Mouse (Mus musculus): Measurements from ENCODE around the gene Nqo1. TPM values are rescaled to one million over a fixed set of nuclear protein-coding genes. Genes with fewer than 3 reads are reported as not detected.

The Nqo1 gene
- polyA plus RNA-seq, 1 experiment from 2014 or later, result 16.5 TPM

DNA sequence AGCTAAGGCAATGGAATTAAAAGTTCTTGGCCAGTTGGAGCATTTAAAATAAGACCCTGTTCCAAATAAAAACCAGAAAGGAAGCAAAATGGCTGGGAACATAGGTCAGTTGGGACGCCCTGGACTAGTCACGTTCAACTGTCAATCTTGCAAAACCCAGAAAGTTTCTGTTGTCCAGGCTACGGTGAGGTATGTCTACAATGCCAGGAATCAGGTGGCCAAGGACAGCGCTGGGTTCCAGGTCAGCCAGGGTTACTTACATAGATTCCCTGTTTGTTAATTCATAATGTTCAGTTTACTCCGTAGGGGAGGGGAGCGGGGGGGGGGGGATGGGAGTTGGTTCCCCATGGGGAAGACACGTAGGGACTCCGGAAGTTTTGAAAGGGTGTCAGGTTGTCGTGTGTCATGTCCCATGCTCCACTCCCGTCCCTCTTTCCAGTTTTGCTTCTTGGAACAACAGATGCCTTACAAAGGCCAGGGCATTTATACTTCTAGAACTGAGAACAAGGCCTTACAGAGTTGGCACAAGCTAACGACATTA is 32.5 kb upstream of the Nqo1 start:
- no peak for ATAC-seq
- Histone ChIP-seq H3K27me3 (replicated peaks) (peaks cover 6% of the 10 kb centered on the region; the same call in 1 of the 2 replicates), H3K27ac (peak overlapping the region; percentile 99)

DNA sequence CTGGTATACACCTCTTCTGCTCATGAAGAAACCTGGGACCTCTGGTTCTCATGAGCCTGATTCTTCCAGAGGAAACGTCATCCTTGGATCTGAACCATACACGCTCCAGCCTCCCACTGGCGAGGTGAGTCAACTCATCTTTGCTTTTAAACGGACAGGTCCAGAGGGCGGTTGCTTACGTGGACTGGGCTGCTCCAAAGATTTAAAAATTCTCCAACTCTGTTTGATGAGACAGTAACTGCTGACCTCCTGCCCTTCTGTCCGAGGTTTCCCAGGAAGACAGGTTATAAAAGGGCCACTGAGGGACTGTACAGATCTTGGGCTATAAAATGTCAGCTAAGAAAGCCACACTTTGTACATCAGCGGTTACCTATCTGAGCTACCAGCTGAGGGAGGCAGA is 27.8 kb upstream of the Nqo1 start:
- Histone ChIP-seq H3K36me3 (no peaks in the 10 kb centered on the region), H3K27ac (no peak overlapping the region), H3K4me2 (no peak overlapping the region), H3K4me1 (peaks cover 10% of the 10 kb centered on the region), H3K27me3 (replicated peaks) (peaks cover 21% of the 10 kb centered on the region), H3K9ac (no peak overlapping the region), H3K9me3 (replicated peaks) (no peaks in the 10 kb centered on the region), H3K4me3 (no peak overlapping the region)
- 71% methylated on average over 8 of the region's 8 CpGs for WGBS (ENCODE audit: insufficient replicate concordance)
- ATAC-seq, result no peak

More for the DNA sequence above, 32.5 kb upstream of the Nqo1 start:
- Histone ChIP-seq H3K4me3 (peak overlapping the region; percentile 93), H3K36me3 (no peaks in the 10 kb centered on the region), H3K9ac (peak overlapping the region; percentile 97), H3K4me2 (peak overlapping the region; percentile 86), H3K4me1 (peaks cover 42% of the 10 kb centered on the region), H3K9me3 (replicated peaks) (no peaks in the 10 kb centered on the region)
- WGBS (ENCODE audit: insufficient replicate concordance), result 28% methylated on average over 11 of the region's 11 CpGs

DNA sequence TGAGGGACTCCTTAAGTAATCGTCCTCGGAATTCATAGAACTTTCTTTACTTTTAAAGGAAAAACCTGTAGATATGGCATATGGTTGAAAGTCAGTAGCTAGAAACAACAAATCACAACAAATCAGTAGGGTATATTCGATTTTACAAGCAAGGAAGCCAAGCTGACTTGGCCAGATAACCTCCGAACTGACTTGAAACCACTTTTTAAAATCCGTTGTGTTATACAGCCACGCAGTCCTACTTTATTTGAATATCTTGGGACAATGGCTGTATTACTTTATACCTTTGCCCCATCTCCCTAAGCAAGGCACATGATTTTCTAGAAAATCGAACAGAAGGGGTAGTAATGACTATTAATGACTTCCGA is 22.2 kb upstream of the Nqo1 start:
- peaks cover 14% of the 10 kb centered on the region for H3K27me3 ChIP-seq (replicated peaks)
- no peaks in the 10 kb centered on the region for H3K9me3 ChIP-seq (replicated peaks)
- H3K4me1 ChIP-seq, result peaks cover 35% of the 10 kb centered on the region
- peak overlapping the region; percentile 86 for H3K4me2 ChIP-seq
- 0 out of 2 replicates have a peak overlapping the region, but pooled peaks have one; percentile 86 for H3K9ac ChIP-seq
- ATAC-seq, result no peak
- H3K27ac ChIP-seq, result no peak overlapping the region
- H3K4me3 ChIP-seq, result peak overlapping the region; percentile 78; the same call in 1 of the 2 replicates
- WGBS (ENCODE audit: insufficient replicate concordance), result 24% methylated on average over 8 of the region's 8 CpGs
- H3K36me3 ChIP-seq, result peaks cover 32% of the 10 kb centered on the region

DNA sequence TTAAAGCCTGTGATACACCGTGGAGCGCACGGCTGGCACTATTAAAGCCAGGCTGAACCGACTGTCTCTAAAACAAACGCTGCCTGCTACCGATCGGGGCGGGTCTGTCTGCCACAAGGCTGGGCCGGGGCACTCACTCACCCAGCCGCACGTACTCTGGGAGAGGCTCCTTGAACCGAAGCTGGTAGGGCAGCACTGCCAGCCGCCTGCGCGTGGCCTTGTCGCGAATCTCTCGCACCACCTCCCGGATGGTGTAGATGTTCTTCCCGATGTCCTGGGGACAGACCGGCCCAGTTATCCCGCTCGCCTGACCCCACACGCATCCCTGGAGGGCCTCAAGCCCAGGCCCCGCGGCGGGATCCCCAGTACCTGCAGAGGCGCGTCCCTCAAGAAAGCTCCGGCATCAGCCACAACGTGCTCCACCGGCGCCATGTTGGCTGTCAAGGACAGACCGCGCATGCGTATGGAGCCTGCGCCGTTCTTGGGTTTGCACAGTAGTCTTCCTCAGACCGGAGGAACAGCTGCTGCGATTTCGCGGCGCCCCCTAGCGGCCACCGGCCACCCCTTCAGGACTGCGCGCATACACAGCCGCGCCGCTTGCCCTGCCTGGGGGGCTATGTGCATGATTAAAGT is 21.7 kb upstream of the Nqo1 start, which contains the start of gene Nob1:
Nob1 (minus strand) TSS at position 455 of the 633 bp plus-strand sequence.
- Histone ChIP-seq H3K27me3 (replicated peaks) (peaks cover 9% of the 10 kb centered on the region), H3K9ac (peak within 1 kb of the TSS; percentile 86), H3K4me1 (peaks cover 35% of the 10 kb centered on the region), H3K36me3 (peaks cover 37% of the 10 kb centered on the region), H3K4me2 (peak within 1 kb of the TSS; percentile 86), H3K27ac (peak within 1 kb of the TSS; percentile 80), H3K4me3 (peak within 1 kb of the TSS; percentile 78), H3K9me3 (replicated peaks) (no peaks in the 10 kb centered on the region)
- ATAC-seq, result peak; percentile 96
- WGBS (ENCODE audit: insufficient replicate concordance), result under 1% methylated on average over 50 of the region's 50 CpGs

DNA sequence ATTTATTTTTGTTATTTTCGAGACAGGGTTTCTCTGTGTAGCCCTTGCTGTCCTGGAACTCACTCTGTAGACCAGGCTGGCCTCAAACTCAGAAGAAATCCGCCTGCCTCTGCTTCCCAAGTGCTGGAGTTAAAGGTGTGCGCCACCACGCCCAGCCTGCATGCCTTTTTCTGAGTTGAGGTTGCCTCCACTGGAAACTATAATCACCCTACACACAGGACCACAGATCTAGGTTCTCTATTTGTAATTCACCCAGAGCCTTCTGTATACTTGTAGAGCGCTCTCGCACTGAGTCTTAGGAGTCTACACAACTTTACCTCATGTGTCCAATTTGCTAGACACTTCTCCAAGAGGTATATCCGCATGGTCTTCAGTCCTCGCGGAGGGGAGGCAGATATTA is 21.2 kb upstream of the Nqo1 start:
- Histone ChIP-seq H3K27ac (peak overlapping the region; percentile 80), H3K9ac (peak overlapping the region; percentile 86), H3K27me3 (replicated peaks) (peaks cover 8% of the 10 kb centered on the region), H3K4me1 (peaks cover 35% of the 10 kb centered on the region), H3K9me3 (replicated peaks) (no peaks in the 10 kb centered on the region), H3K4me3 (peak overlapping the region; percentile 78), H3K36me3 (peaks cover 43% of the 10 kb centered on the region), H3K4me2 (peak overlapping the region; percentile 86)
- WGBS (ENCODE audit: insufficient replicate concordance), result 9% methylated on average over 9 of the region's 9 CpGs
- ATAC-seq, result peak; percentile 13; the same call in 1 of the 2 replicates

DNA sequence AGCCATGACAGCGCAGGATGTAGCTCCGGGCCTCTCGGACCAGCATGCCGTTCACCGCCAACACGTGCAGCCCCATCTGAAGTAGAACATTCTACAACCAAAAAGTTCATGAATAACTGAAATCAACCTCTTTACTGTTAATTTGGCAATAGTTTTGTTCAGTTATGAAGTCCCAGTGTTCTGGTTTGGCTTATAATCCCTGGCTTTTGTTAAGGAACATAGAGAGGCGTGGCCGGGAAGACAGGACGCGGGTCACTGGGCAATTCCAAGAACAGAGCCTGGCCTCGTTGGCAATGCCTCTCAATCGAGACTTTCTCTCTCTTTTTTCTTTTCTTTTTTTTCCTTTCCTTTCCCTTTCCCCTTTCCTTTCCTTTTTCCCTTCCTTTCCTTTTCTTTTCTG is 14.0 kb upstream of the Nqo1 start:
- Histone ChIP-seq H3K4me3 (no peak overlapping the region), H3K27me3 (replicated peaks) (no peaks in the 10 kb centered on the region), H3K4me1 (peaks cover 11% of the 10 kb centered on the region), H3K27ac (no peak overlapping the region), H3K9me3 (replicated peaks) (no peaks in the 10 kb centered on the region), H3K36me3 (peaks cover 100% of the 10 kb centered on the region), H3K9ac (no peak overlapping the region), H3K4me2 (no peak overlapping the region)
- ATAC-seq, result no peak
- 89% methylated on average over 12 of the region's 12 CpGs for WGBS (ENCODE audit: insufficient replicate concordance)

DNA sequence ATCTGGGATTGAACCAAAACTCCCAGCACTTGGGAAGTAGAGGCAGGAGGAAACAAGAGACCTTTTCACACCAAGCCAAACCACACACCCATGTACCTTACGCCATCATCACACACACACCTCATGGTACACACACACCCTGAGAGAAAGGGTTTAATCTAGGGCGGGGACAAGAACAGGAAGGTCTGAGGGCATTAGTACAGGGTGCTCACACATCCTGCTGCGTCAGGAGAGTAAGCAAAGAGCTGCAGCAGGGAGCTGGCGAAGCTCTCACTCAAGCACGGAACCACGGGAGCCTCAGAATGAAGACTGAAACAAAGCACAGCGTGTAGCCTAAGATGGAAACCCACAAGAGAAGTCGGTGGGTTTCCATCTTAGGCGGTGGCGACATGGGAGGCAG is 10.9 kb upstream of the Nqo1 start:
- 89% methylated on average over 10 of the region's 10 CpGs for WGBS (ENCODE audit: insufficient replicate concordance)
- Histone ChIP-seq H3K9ac (no peak overlapping the region), H3K4me1 (no peaks in the 10 kb centered on the region), H3K4me3 (no peak overlapping the region), H3K36me3 (peaks cover 100% of the 10 kb centered on the region), H3K27me3 (replicated peaks) (no peaks in the 10 kb centered on the region), H3K4me2 (no peak overlapping the region), H3K27ac (no peak overlapping the region), H3K9me3 (replicated peaks) (no peaks in the 10 kb centered on the region)
- ATAC-seq, result no peak

DNA sequence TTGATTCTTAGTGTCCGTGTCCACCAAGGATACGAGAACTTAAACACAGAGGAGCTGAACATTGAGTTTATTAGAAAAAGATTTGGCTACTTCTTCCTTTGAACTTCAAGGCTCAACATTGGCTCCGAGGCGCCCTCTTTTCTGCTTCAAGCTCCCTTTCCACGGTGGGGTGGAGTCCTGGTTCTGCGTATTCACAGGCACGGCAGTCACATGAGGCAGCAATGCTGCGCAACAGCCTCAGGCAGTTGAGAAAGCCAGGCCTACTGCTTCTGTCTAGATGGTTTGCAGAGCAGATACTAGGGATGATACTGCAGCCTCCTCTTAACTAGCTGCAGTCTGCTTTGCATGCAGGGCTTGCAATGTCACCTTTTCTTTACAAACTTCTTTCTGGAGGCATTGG is 9.5 kb upstream of the Nqo1 start:
- Histone ChIP-seq H3K9ac (no peak overlapping the region), H3K4me2 (no peak overlapping the region), H3K4me1 (no peaks in the 10 kb centered on the region), H3K9me3 (replicated peaks) (no peaks in the 10 kb centered on the region), H3K4me3 (no peak overlapping the region), H3K36me3 (peaks cover 98% of the 10 kb centered on the region), H3K27ac (no peak overlapping the region), H3K27me3 (replicated peaks) (no peaks in the 10 kb centered on the region)
- ATAC-seq, result no peak
- WGBS (ENCODE audit: insufficient replicate concordance), result 85% methylated on average over 8 of the region's 8 CpGs

DNA sequence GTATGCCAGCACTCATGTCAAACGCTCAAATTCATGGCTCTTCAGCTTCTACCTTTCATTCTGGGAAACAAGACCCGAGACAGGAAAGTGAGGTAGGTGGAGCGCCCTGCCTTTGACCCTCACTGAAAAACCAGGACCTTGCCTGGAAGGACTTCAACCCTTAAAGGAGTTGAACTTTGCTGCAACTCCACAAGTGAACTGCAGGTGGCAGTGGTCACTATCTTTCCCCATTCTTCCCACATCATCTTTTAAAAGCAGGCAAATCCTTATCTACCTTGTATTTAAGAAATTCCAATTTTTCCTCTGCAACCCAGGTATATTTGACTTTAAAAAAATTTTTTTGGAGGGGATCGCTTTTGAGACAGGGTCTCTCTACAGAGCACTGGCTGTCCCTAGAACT is 8.4 kb upstream of the Nqo1 start:
- Histone ChIP-seq H3K4me2 (no peak overlapping the region), H3K9me3 (replicated peaks) (no peaks in the 10 kb centered on the region), H3K27me3 (replicated peaks) (no peaks in the 10 kb centered on the region), H3K4me1 (no peaks in the 10 kb centered on the region), H3K36me3 (peaks cover 92% of the 10 kb centered on the region), H3K4me3 (no peak overlapping the region), H3K9ac (no peak overlapping the region), H3K27ac (no peak overlapping the region)
- ATAC-seq, result no peak
- WGBS (ENCODE audit: insufficient replicate concordance), result 65% methylated on average over 4 of the region's 4 CpGs

DNA sequence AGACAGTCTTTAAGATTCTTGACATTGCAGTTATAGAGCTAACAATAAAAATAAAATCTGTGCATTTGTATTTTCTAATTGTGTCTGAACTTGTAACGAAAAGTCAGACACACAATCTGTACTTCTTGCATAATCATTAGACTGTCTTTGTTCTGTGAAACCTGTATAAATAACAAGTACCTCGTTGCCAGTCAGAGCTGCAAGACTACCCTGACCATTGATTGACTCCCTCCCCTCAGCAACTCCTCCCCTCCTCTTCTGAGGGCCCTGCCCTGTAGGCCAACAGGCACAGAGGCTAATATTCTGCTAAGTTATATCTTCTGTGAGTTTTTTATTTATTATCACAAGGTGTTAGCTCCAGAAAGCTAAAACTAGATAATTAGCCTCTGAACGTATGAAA is 2.9 kb upstream of the Nqo1 start:
- Histone ChIP-seq H3K9me3 (replicated peaks) (no peaks in the 10 kb centered on the region), H3K27ac (no peak overlapping the region), H3K36me3 (peaks cover 38% of the 10 kb centered on the region), H3K27me3 (replicated peaks) (no peaks in the 10 kb centered on the region), H3K4me3 (no peak overlapping the region), H3K4me1 (peaks cover 48% of the 10 kb centered on the region), H3K9ac (no peak overlapping the region), H3K4me2 (no peak overlapping the region)
- WGBS (ENCODE audit: insufficient replicate concordance), result 53% methylated on average over 3 of the region's 3 CpGs
- ATAC-seq, result no peak

DNA sequence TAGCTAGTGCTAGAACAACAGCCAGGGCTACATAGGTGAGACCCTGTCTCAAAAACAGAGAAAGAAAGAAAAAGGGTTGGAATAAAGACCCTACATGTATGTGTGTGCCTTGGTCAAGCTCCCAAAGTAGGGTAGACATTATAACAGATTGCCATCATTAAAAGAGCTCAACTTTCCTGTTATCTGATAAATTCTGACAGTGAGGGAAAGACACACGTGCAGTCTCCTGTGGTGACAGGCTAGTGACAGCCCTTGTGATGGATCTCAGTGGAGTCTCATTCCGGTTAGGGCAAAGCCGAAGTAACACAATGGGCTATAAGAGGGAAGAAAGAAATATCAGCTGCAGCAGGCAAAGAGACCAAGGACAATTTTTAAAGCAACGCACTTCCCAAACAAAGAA is 1.1 kb upstream of the Nqo1 start:
- Histone ChIP-seq H3K4me1 (peaks cover 60% of the 10 kb centered on the region), H3K4me3 (peak overlapping the region; percentile 61), H3K36me3 (peaks cover 19% of the 10 kb centered on the region), H3K27ac (peak overlapping the region; percentile 98), H3K9me3 (replicated peaks) (no peaks in the 10 kb centered on the region), H3K4me2 (peak overlapping the region; percentile 83), H3K9ac (peak overlapping the region; percentile 67), H3K27me3 (replicated peaks) (no peaks in the 10 kb centered on the region)
- 59% methylated on average over 4 of the region's 4 CpGs for WGBS (ENCODE audit: insufficient replicate concordance)
- 0 out of 2 replicates have a peak, but pooled peaks have one; percentile 0 for ATAC-seq

DNA sequence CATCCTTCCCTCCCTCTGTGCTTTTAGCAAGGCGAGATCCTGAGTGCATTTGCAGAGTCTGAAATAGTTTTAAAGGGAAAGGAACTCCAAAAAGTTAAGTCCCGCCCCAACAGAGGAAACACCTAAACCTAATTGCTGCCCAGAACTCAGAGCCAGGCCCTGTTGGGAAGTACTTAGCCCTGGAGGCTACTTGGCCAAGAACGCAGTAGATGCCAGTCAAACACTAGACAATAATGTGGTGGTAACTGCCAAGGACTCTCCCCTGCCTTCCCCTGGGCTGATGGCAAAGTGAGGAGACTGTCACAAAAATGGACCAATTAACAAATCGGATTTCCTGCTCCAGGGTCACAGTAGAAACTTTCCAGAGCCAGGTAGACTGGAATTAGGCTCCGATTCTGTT is 1.1 kb downstream of the Nqo1 start:
- 76% methylated on average over 5 of the region's 5 CpGs for WGBS (ENCODE audit: insufficient replicate concordance)
- Histone ChIP-seq H3K4me3 (peak overlapping the region; percentile 61), H3K27me3 (replicated peaks) (no peaks in the 10 kb centered on the region), H3K27ac (peak overlapping the region; percentile 98), H3K9me3 (replicated peaks) (no peaks in the 10 kb centered on the region), H3K4me1 (peaks cover 63% of the 10 kb centered on the region), H3K9ac (peak overlapping the region; percentile 67; the same call in 1 of the 2 replicates), H3K36me3 (peaks cover 2% of the 10 kb centered on the region; the same call in 1 of the 2 replicates), H3K4me2 (peak overlapping the region; percentile 83)
- no peak for ATAC-seq
